Mouse (Mus musculus) common myeloid progenitor, adult 5-6 weeks (primary cell): ENCODE data around the gene Fbxw7. TPM values are rescaled to one million over a fixed set of nuclear protein-coding genes. Genes with fewer than 3 reads are reported as not detected.

ENCODE experiments used
- ATAC-seq: replicated peaks from 2 replicates; pipeline ENCODE4 v1.8.0; 2016; ENCODE audit warnings: low read depth, mild to moderate bottlenecking, moderate TSS enrichment, inconsistent platforms; ENCODE audit not compliant: poor library complexity, severe bottlenecking
- total RNA-seq: library from RNA; stranded (forward); fragments of 200-1000, 187-1606 nt; gene quantifications from 2 replicates; pipeline ENCODE4 v1.2.3, GENCODE M21; 2017

Gene Fbxw7
- 19.4 and 20.3 TPM in 2 replicates for total RNA-seq

DNA sequence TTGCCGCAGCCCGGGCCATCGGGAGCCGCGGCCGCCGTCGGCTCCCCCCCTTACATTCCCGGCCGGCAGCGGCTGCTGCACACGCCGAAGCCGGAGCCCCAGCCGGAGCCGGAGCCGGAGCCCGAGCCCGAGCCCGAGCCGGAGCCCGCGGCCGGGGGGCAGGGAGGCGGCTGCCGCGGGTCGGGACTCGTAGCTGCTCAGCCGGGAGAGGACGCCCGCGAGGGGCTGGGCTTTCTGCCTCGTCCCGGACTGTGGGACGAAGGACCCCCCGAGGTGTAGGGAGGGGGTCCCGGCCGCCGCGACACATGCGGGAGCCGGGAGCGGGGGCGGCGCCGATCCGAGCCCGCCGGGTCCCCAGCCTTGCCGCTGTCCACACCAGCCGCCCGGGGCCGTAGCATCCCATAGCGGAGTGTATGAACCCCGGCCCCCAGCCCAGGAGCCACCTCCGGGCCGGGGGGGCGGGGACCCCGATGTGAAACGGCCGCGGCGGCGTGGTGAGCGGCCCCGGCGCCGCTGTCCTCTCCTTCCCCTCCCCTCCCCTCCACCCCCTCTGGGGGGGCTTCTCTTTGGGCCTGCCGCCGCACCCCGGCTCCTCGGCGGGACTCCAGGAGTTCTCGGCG is at the start of gene Fbxw7:
Gene Fbxw7 (plus strand): TSS at position 507 of the 620 bp plus-strand sequence.
- no peak for ATAC-seq

- no peak for ATAC-seq
Measured at GRCm38 (mm10) chr3:84768940-84769339, 46.1 kb upstream of the Fbxw7 start.

GRCm38 (mm10) chr3:84769411-84769810 is 45.7 kb upstream of the Fbxw7 start:
- no peak for ATAC-seq

GRCm38 (mm10) chr3:84770518-84770917 is 44.5 kb upstream of the Fbxw7 start:
- ATAC-seq, result no peak

- peak; percentile 95 for ATAC-seq
Measured at GRCm38 (mm10) chr3:84771980-84772379, 43.1 kb upstream of the Fbxw7 start.

DNA sequence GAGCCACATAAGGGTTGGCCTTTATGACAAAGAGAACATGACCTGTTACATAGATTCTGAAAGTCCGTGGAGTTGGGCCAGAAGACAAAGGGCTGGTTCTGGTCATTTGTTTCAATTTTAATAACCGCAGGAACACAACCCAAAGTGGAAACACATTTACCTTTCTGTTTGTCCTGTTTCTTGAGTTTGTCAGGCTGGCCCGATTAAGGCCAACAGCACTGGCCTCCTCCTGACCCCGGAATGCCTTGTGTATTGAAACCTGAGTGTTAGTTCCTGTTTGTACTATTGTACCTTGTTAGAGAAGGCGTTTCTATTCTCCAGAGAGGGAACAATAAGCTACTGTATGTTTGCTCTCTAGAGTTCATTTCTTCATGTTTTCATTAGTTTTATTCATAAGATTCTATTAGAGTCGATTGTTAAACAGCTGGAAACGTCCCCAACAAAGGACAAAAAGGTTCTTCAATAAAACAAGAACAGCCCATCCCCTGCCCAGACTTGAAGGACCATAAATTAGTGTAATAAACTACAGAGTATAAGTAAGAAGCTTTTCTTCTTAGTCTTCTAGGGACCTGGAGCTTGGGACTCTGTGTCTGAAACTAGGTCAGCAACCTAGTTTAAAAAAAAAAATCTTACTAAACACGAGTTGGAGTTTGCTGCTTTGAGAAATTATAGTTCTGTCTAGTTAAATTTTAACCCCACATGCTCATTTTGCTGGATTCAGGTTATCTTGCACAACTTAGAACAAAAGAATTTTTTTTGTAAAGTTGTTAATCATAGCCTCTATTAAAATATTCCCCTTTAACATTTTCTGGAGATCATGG is 40.6 kb upstream of the Fbxw7 start:
- ATAC-seq, result no peak

GRCm38 (mm10) chr3:84775067-84775423 is 40.0 kb upstream of the Fbxw7 start:
- no peak for ATAC-seq

- ATAC-seq, result no peak
Measured at GRCm38 (mm10) chr3:84775577-84775976, 39.5 kb upstream of the Fbxw7 start.

GRCm38 (mm10) chr3:84776084-84776483 is 39.0 kb upstream of the Fbxw7 start:
- no peak for ATAC-seq

GRCm38 (mm10) chr3:84787914-84788313 is 27.2 kb upstream of the Fbxw7 start:
- no peak for ATAC-seq

- ATAC-seq, result no peak
Measured at GRCm38 (mm10) chr3:84804036-84804435, 11.0 kb upstream of the Fbxw7 start.

GRCm38 (mm10) chr3:84806206-84806605 is 8.9 kb upstream of the Fbxw7 start:
- ATAC-seq, result no peak

DNA sequence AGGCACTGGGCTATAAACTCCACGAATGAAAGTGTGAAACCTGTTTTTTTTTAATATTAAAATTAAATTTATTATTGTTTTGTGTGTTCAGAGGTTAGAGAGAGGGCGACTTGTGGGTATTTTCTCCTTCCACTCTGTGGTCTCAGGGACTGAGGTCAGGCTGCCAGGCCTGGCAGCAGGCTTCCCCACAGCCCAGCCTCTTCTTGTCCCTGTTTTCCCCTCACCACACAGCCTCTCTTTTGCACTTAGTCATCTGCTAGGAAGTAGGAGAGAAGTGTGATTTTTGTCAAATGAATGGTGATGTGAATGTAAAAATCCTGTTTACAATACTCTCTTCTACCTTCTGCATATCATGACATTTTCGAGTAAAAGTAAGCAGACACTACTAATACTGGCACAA is 7.2 kb upstream of the Fbxw7 start:
- no peak for ATAC-seq

DNA sequence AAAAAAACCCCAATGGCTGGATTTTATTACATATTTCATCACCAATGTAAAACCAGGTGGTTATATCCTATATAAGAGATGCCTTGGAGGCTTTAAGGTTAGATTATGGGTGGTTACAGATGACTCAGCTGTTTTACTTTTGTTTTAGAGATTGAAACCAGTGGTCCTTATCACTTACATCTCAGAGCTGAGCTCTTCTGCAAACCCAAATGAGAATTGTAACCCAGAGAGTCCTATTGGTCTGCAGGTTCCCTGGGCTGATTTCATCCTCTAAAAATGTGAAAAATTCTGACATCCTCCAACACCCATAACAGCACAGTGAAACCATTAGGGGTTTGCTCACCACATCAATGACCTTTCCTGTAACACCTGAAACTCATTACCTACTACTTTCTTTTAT is 6.2 kb upstream of the Fbxw7 start:
- no peak for ATAC-seq

DNA sequence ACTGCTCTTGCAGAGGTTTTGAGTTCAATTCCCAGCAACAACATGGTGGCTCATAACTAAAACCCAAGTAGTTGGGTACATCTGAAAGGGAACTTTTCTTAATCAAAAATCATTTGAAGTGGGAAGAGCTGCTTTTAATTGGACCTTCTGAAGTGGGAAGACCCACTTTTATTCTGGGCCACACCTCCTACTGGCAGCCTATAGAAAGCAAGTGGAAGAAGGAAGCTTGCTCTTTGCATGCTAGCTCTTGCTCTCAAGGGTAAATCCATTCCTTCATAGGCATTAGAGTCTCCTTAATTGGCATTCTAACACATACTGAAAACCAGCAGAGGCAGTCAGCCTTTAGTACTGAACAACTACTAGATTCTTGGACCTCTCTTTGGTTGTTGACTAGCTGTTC is 4.3 kb upstream of the Fbxw7 start:
- no peak for ATAC-seq

- ATAC-seq, result peak; percentile 6
Measured at GRCm38 (mm10) chr3:84813436-84814156, 1.5 kb upstream of the Fbxw7 start.

DNA sequence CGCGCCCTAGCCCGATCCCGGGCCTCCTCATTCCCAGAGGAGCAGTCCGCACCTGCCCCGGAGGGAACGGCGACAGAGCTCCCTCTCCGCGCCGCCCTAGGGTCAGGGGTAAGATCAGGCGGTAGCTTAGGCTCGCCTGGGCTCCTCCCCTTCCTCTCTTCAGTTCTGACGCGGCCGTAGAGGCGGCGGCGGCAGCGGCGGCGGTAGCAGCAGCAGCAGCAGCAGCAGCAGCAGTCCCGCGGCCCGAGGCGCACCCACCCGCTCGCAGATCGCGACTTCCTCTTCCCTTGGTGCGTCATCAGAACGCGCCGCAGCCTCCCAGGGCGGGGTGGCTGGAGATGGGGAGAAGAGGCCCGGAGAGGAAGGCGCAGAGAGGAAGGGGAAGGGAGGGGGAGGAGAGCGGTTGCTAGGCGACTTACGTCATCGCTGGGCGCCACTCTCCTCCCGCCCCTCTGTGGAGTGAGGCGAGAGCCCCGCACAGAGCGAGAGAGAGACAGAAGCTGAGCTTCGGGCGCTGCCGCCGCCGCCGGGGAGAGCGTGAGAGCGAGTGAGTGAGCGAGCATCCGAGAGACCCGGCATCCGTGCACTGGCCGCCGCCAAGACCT is 809 bp upstream of the Fbxw7 start:
- peak; percentile 92 for ATAC-seq

- ATAC-seq, result peak; percentile 53
Measured at GRCm38 (mm10) chr3:84815461-84815860, 393 bp downstream of the Fbxw7 start.

DNA sequence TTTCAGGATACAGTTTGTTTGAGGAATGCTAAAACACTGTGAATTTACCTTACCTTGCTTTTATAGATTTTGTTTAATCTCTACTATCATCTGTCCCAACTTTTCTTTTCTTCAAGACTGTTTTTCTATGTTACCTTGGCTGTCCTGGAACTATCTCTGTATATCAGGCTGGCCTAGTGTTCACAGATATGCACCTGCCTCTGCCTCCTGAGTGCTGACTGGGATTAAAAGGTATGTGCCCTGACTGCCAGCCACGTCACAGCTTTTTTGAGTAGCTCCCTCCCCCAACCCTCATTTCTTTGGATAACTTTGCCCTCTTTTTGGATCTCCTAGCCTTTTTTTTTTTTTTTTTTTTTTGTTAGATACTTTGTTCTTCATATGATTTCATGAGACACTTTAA is 1.9 kb downstream of the Fbxw7 start:
- no peak for ATAC-seq

GRCm38 (mm10) chr3:84820654-84821201 is 5.7 kb downstream of the Fbxw7 start:
- no peak for ATAC-seq
